Mouse (Mus musculus): Measurements from ENCODE around the gene Slc22a6. TPM values are rescaled to one million over a fixed set of nuclear protein-coding genes. Genes with fewer than 3 reads are reported as not detected.

Slc22a6 gene
- polyA plus RNA-seq, 1 experiment, result not detected

DNA sequence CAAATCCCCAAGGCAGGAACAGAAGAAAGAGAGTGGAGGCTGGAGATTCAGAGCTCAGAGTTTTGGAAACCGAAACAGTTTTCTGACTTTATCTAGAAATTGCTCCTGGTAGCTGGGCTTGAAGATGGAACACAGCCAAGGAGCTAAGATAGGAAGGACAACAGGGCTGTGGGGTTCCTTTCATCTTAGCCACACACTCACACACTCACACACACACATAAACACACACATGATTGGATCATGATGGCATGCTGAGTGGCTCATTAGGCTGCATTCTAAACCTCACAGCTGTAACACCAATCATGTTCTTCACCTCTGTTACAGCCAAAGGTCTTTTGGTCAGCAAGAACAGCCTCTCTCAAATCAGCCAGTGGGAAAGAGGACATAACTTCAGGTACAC lies 14.2 kb downstream of the Slc22a6 start:
- TF ChIP-seq CTCF (IDR thresholded peaks at IDR 0.05; ENCODE audit: control insufficient read depth, insufficient read depth, insufficient replicate concordance, low read depth, low read length) (no peak), POLR2A (IDR thresholded peaks at IDR 0.05; ENCODE audit: control insufficient read depth, low read depth, low read length) (no peak)
- Histone ChIP-seq H3K4me1 (ENCODE audit: control insufficient read depth, insufficient read depth, low read length) (no peaks in the 10 kb centered on the region), H3K27ac (ENCODE audit: control insufficient read depth, insufficient read depth, low read depth, low read length) (no peak overlapping the region), H3K36me3 (ENCODE audit: control insufficient read depth, insufficient read depth, low read length) (no peaks in the 10 kb centered on the region), H3K4me3 (ENCODE audit: control insufficient read depth, low read depth, low read length) (no peak overlapping the region), H3K27me3 (ENCODE audit: control insufficient read depth, insufficient read depth, low read length) (no peaks in the 10 kb centered on the region)

DNA sequence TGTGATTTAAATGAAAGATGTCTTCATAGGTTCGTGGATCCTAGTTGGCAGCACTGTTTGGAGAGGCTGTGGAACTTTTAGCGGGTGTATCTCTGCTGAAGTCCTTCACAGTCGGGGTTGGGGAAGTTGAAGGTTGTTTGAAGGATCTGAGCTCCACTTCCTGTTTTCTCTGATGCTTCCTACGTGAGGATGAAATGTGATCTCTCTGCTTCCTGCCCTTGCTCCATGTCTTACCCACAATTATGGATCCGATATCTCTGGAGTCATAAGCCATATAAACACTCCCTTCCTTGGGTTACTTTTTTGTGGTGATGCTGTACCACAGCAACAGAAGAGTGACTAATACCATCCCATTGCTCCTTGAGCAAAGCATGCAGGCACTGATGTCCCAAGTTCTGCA lies 24.2 kb downstream of the Slc22a6 start:
- Histone ChIP-seq H3K4me3 (ENCODE audit: control insufficient read depth, low read depth, low read length) (no peak overlapping the region), H3K27ac (ENCODE audit: control insufficient read depth, insufficient read depth, low read depth, low read length) (no peak overlapping the region)
- TF ChIP-seq POLR2A (IDR thresholded peaks at IDR 0.05; ENCODE audit: control insufficient read depth, low read depth, low read length) (no peak), CTCF (IDR thresholded peaks at IDR 0.05; ENCODE audit: control insufficient read depth, insufficient read depth, insufficient replicate concordance, low read depth, low read length) (no peak)

DNA sequence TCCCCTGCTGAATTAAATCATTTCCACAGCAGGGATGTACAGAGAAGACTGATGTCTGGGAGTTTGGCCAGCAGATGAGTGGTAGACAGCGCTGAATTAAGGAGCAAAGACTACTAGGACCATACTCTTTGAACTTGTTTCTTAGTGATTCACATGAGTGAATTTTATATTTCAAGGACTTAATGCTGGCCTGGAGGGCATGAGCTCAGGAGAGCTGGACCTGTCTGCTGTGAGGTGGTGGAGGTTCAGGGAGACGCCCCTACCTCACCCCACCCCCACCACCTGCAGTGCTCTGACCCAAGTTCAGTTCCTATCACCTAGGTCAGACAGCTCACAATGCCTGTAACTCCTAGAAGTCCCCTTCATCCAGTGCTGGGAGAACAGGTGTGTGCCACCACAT lies 28.6 kb downstream of the Slc22a6 start:
- H3K27ac ChIP-seq (ENCODE audit: control insufficient read depth, insufficient read depth, low read depth, low read length), result no peak overlapping the region
- H3K4me1 ChIP-seq (ENCODE audit: control insufficient read depth, insufficient read depth, low read length), result no peaks in the 10 kb centered on the region
- H3K4me3 ChIP-seq (ENCODE audit: control insufficient read depth, low read depth, low read length), result no peak overlapping the region
- no peaks in the 10 kb centered on the region for H3K27me3 ChIP-seq (ENCODE audit: control insufficient read depth, insufficient read depth, low read length)
- no peaks in the 10 kb centered on the region for H3K36me3 ChIP-seq (ENCODE audit: control insufficient read depth, insufficient read depth, low read length)
- TF ChIP-seq CTCF (IDR thresholded peaks at IDR 0.05; ENCODE audit: control insufficient read depth, insufficient read depth, insufficient replicate concordance, low read depth, low read length) (no peak), POLR2A (IDR thresholded peaks at IDR 0.05; ENCODE audit: control insufficient read depth, low read depth, low read length) (no peak)

More for the DNA sequence above, 24.2 kb downstream of the Slc22a6 start:
- no peaks in the 10 kb centered on the region for H3K27me3 ChIP-seq (ENCODE audit: control insufficient read depth, insufficient read depth, low read length)
- no peaks in the 10 kb centered on the region for H3K4me1 ChIP-seq (ENCODE audit: control insufficient read depth, insufficient read depth, low read length)
- no peaks in the 10 kb centered on the region for H3K36me3 ChIP-seq (ENCODE audit: control insufficient read depth, insufficient read depth, low read length)

DNA sequence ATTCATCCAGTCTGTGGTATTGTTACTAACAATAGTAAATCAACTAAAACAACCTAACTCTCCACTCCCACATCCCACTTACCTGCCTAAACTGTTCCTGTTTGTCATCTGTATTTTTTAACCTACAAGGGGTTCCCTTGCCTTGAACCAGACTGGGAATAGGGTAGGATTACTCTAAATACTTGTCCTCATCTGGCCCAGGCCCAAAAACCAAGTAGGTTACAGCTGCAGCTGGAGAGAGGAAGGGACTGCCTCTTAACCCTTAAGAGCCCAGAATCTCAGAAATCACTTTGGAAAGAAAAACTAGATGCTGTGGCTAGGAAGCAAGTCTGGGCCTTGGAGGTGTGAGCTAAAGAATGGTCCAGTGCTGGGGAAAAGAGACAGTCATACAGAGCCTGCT lies 38.0 kb downstream of the Slc22a6 start:
- Histone ChIP-seq H3K4me1 (ENCODE audit: control insufficient read depth, insufficient read depth, low read length) (peaks cover 2% of the 10 kb centered on the region), H3K27ac (ENCODE audit: control insufficient read depth, insufficient read depth, low read depth, low read length) (no peak overlapping the region), H3K36me3 (ENCODE audit: control insufficient read depth, insufficient read depth, low read length) (no peaks in the 10 kb centered on the region), H3K27me3 (ENCODE audit: control insufficient read depth, insufficient read depth, low read length) (no peaks in the 10 kb centered on the region), H3K4me3 (ENCODE audit: control insufficient read depth, low read depth, low read length) (no peak overlapping the region)
- TF ChIP-seq CTCF (IDR thresholded peaks at IDR 0.05; ENCODE audit: control insufficient read depth, insufficient read depth, insufficient replicate concordance, low read depth, low read length) (no peak), POLR2A (IDR thresholded peaks at IDR 0.05; ENCODE audit: control insufficient read depth, low read depth, low read length) (no peak)

DNA sequence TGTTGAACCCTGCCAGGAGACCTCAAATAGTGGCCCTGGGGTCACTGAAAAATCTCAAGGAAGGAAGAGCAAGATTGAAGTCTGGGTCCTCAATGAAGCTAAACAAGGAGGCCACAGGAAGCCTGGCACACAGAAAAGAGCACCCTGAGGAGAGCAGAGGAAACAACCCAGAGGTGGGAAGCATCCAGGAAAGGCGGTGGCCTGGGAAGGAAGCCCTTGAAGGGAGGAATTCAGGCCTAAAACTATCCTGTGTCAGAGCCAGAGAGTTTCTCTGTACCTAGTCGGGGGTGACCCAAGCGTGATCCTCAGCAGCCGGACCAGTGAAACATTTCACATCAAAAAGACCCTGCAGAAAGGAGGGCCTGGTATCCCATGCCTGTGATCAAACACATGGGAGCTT lies 38.5 kb downstream of the Slc22a6 start:
- Histone ChIP-seq H3K36me3 (ENCODE audit: control insufficient read depth, insufficient read depth, low read length) (no peaks in the 10 kb centered on the region), H3K4me1 (ENCODE audit: control insufficient read depth, insufficient read depth, low read length) (peaks cover 4% of the 10 kb centered on the region), H3K4me3 (ENCODE audit: control insufficient read depth, low read depth, low read length) (no peak overlapping the region), H3K27me3 (ENCODE audit: control insufficient read depth, insufficient read depth, low read length) (no peaks in the 10 kb centered on the region), H3K27ac (ENCODE audit: control insufficient read depth, insufficient read depth, low read depth, low read length) (no peak overlapping the region)
- TF ChIP-seq POLR2A (IDR thresholded peaks at IDR 0.05; ENCODE audit: control insufficient read depth, low read depth, low read length), result no peak
- TF ChIP-seq CTCF (IDR thresholded peaks at IDR 0.05; ENCODE audit: control insufficient read depth, insufficient read depth, insufficient replicate concordance, low read depth, low read length), result no peak

DNA sequence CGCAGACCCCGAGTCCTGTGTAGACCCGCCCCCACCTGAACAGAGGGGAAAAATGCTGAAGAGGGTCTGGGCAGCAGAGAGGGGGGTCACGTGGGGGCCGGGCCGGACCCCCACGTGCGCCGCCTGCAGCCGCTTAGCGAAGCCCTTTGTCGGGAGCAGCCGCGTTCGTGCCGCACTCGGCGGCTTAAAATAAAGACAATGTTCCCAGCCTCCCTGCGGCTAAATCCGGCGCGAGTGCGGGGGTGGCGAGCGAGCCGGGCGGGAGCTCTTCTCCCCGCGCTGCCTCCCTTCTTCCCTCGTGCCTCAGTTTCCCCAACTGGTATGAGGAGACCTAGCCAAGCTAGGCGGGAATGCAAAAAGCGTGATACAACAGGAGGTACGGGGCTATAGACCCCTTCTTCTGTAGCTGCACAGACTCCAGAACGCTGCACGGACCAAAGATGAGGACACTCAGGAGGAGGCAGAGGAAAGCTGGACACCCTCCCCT lies 44.0 kb downstream of the Slc22a6 start:
- no peaks in the 10 kb centered on the region for H3K36me3 ChIP-seq (ENCODE audit: control insufficient read depth, insufficient read depth, low read length)
- H3K27ac ChIP-seq (ENCODE audit: control insufficient read depth, insufficient read depth, low read depth, low read length), result no peak overlapping the region
- TF ChIP-seq CTCF (IDR thresholded peaks at IDR 0.05; ENCODE audit: control insufficient read depth, insufficient read depth, insufficient replicate concordance, low read depth, low read length), result no peak
- no peak for TF ChIP-seq POLR2A (IDR thresholded peaks at IDR 0.05; ENCODE audit: control insufficient read depth, low read depth, low read length)
- peak overlapping the region; percentile 67 for H3K4me3 ChIP-seq (ENCODE audit: control insufficient read depth, low read depth, low read length)
- H3K4me1 ChIP-seq (ENCODE audit: control insufficient read depth, insufficient read depth, low read length), result peaks cover 9% of the 10 kb centered on the region
- peaks cover 4% of the 10 kb centered on the region; the same call in 1 of the 2 replicates for H3K27me3 ChIP-seq (ENCODE audit: control insufficient read depth, insufficient read depth, low read length)

DNA sequence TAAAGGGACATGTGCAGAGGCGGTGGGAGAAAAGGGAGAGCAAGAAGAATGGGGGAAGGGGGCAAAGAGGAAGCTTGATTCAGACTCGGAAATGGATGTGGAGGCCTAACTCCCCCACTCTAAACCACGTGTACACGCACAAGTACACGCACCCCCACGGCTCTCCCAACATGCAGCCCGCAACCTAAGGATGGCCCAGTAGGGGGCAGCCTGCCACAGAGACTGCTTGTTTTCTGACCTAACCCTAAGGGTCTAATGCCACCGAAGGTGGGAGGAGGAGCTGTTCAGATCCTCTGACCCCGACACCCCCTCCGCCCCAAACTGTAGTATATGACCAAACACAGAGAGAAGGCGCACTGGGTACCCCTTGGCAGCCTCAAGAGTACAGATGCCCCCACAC lies 44.5 kb downstream of the Slc22a6 start:
- peaks cover 4% of the 10 kb centered on the region; the same call in 1 of the 2 replicates for H3K27me3 ChIP-seq (ENCODE audit: control insufficient read depth, insufficient read depth, low read length)
- no peak overlapping the region for H3K27ac ChIP-seq (ENCODE audit: control insufficient read depth, insufficient read depth, low read depth, low read length)
- peaks cover 9% of the 10 kb centered on the region for H3K4me1 ChIP-seq (ENCODE audit: control insufficient read depth, insufficient read depth, low read length)
- TF ChIP-seq POLR2A (IDR thresholded peaks at IDR 0.05; ENCODE audit: control insufficient read depth, low read depth, low read length), result no peak
- TF ChIP-seq CTCF (IDR thresholded peaks at IDR 0.05; ENCODE audit: control insufficient read depth, insufficient read depth, insufficient replicate concordance, low read depth, low read length), result peak; percentile 57; the same call in 1 of the 2 replicates
- no peaks in the 10 kb centered on the region for H3K36me3 ChIP-seq (ENCODE audit: control insufficient read depth, insufficient read depth, low read length)
- peak overlapping the region; percentile 67 for H3K4me3 ChIP-seq (ENCODE audit: control insufficient read depth, low read depth, low read length)
